Mouse (Mus musculus) E14TG2a.4 (cell line): ENCODE results near the gene Cd79a.

ENCODE experiments used
- CTCF ChIP-seq: conservative IDR thresholded peaks from 2 replicates; pipeline ENCODE4 v1.5.1; 2014; ENCODE audit warnings: low read length
- NANOG ChIP-seq: IDR thresholded peaks from 2 replicates; pipeline ENCODE4 v1.6.1; 2014; ENCODE audit warnings: borderline replicate concordance, low read length, mixed read lengths
- POU5F1 ChIP-seq: IDR thresholded peaks from 2 replicates; pipeline ENCODE4 v1.6.1; 2014; ENCODE audit warnings: low read length, borderline replicate concordance

DNA sequence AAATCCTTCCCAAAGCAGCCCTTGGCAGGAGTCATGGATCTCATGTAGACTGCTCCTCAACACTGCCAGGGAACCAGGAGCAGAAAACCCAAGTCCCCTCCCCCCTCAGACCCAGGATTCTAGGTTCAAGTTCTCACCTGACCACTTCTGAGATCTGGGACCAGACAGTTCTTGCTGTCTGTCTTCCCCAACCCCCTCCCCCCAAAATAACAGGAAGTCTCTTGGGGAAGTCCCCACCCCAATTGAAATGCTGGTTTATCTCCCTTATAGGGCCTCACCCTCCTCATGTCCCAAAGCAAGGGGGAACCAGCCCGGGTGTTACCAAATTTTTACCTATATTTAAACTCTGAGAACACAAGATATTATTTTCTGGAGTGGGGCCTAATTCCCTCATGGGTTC, 4.7 kb downstream of the Cd79a start:
- TF ChIP-seq CTCF (no peak), NANOG (no peak), POU5F1 (no peak)
